Mouse (Mus musculus) intestine, embryonic 14.5 days (tissue): Measurements from ENCODE around the gene Spryd7. TPM values are rescaled to one million over a fixed set of nuclear protein-coding genes. Genes with fewer than 3 reads are reported as not detected.
"Not testable (repeated sequence)": the region's sequence is repeated elsewhere in the genome, so short reads cannot be mapped to it uniquely, and the experiment has no call there.

Experiments
- ATAC-seq: fragments of 200-750 bp; cut with Nextera tagmentation; replicated peaks from 2 replicates; pipeline ENCODE4 v1.8.0; 2017; ENCODE audit warnings: low read depth, moderate number of reproducible peaks, moderate TSS enrichment, moderate library complexity; ENCODE audit not compliant: low FRiP score, low TSS enrichment
- DNase-seq: peaks from one replicate; pipeline ENCODE4 v3.0.0-alpha.2; 2018; ENCODE audit warnings: low spot score
- H3K27ac ChIP-seq: fragments of 300-500 bp; sonication (generic); 2 replicates; pipeline ENCODE4 v1.5.1; 2014; ENCODE audit warnings: low read depth, mild to moderate bottlenecking, control low read depth
- H3K27me3 ChIP-seq: fragments of 300-500 bp; sonication (generic); replicated peaks from 2 replicates; pipeline ENCODE4 v1.6.1; 2014; ENCODE audit warnings: low read length, control low read depth; ENCODE audit not compliant: control insufficient read depth, insufficient read depth
- H3K36me3 ChIP-seq: fragments of 300-500 bp; sonication (generic); 2 replicates; pipeline ENCODE4 v1.6.1; 2014; ENCODE audit warnings: low read length, control low read depth; ENCODE audit not compliant: control insufficient read depth, insufficient read depth
- H3K4me1 ChIP-seq: fragments of 300-500 bp; sonication (generic); replicated peaks from 2 replicates; pipeline ENCODE4 v1.6.1; 2014; ENCODE audit warnings: low read length, control low read depth, mixed read lengths; ENCODE audit not compliant: control insufficient read depth, insufficient read depth
- H3K4me2 ChIP-seq: fragments of 300-500 bp; sonication (generic); 2 replicates; pipeline ENCODE4 v1.6.1; 2014; ENCODE audit warnings: low read length
- H3K4me3 ChIP-seq: fragments of 300-500 bp; sonication (generic); 2 replicates; pipeline ENCODE4 v1.5.1; 2014; ENCODE audit warnings: low read depth, low read length, control low read depth, mixed read lengths
- H3K9ac ChIP-seq: fragments of 300-500 bp; sonication (generic); 2 replicates; pipeline ENCODE4 v1.6.1; 2014; ENCODE audit warnings: mild to moderate bottlenecking, low read length
- H3K9me3 ChIP-seq: fragments of 300-500 bp; sonication (generic); 2 replicates; pipeline ENCODE4 v1.6.1; 2016; ENCODE audit warnings: low read length, control low read depth; ENCODE audit not compliant: control insufficient read depth
- WGBS: fragments of 180-500 bp; shearing (Covaris S2); extraction: QIAGEN DNeasy Blood & Tissue Kit; methylation state at CpG from one replicate; pipeline ENCODE4 v1.1.7; 2014; 5-methylcytosine and 5-hydroxymethylcytosine counted together
- polyA plus RNA-seq: library from polyadenylated mRNA; unstranded; fragments of >200 nt; fragmentation: Nextera tagmentation; extraction: Ambion mirVana; gene quantifications from 2 replicates; pipeline ENCODE4 v1.2.1, GENCODE M21; 2014

Spryd7 gene
- polyA plus RNA-seq, 1 experiment from 2014 or later = 19.6 TPM

GRCm38 (mm10) chr14:61559856-61560255 is 3.2 kb upstream of the Spryd7 start:
- Histone ChIP-seq H3K4me1 (no peaks in the 10 kb centered on the region; the same call in 1 of the 2 replicates), H3K9me3 (no peaks in the 10 kb centered on the region), H3K4me3 (no peak overlapping the region), H3K4me2 (no peak overlapping the region), H3K9ac (no peak overlapping the region), H3K27ac (no peak overlapping the region), H3K27me3 (no peaks in the 10 kb centered on the region), H3K36me3 (no peaks in the 10 kb centered on the region)
- ATAC-seq (no peak), DNase-seq (no peak)
- WGBS = 67% methylated on average over 3 of the region's 3 CpGs

- no peaks in the 10 kb centered on the region for H3K27me3 ChIP-seq
- H3K4me2 ChIP-seq = no peak overlapping the region
- H3K4me3 ChIP-seq = no peak overlapping the region
- ATAC-seq = no peak
- no peaks in the 10 kb centered on the region for H3K36me3 ChIP-seq
- no peaks in the 10 kb centered on the region for H3K9me3 ChIP-seq
- H3K27ac ChIP-seq = no peak overlapping the region
- no peak overlapping the region for H3K9ac ChIP-seq
- DNase-seq = no peak
- WGBS = 90% methylated on average over 6 of the region's 6 CpGs
- no peaks in the 10 kb centered on the region; the same call in 1 of the 2 replicates for H3K4me1 ChIP-seq
These were observed 2.2 kb upstream of the Spryd7 start for GRCm38 (mm10) chr14:61558901-61559300.

GRCm38 (mm10) chr14:61555931-61556288 is 776 bp downstream of the Spryd7 start:
- ATAC-seq (no peak), DNase-seq (no peak)
- H3K9me3 ChIP-seq = no peaks in the 10 kb centered on the region
- peak overlapping the region; percentile 84; the same call in 1 of the 2 replicates for H3K27ac ChIP-seq
- no peaks in the 10 kb centered on the region; the same call in 1 of the 2 replicates for H3K4me1 ChIP-seq
- H3K4me3 ChIP-seq = peak overlapping the region; percentile 76
- H3K27me3 ChIP-seq = no peaks in the 10 kb centered on the region
- peak overlapping the region; percentile 79 for H3K4me2 ChIP-seq
- H3K9ac ChIP-seq = peak overlapping the region; percentile 46
- WGBS = 7% methylated on average over 6 of the region's 6 CpGs
- H3K36me3 ChIP-seq = no peaks in the 10 kb centered on the region

GRCm38 (mm10) chr14:61548614-61549013 is 8.1 kb downstream of the Spryd7 start:
- Histone ChIP-seq H3K36me3 (peaks cover 19% of the 10 kb centered on the region), H3K4me2 (no peak overlapping the region), H3K9me3 (no peaks in the 10 kb centered on the region), H3K27me3 (no peaks in the 10 kb centered on the region), H3K27ac (no peak overlapping the region), H3K4me3 (no peak overlapping the region), H3K9ac (no peak overlapping the region), H3K4me1 (no peaks in the 10 kb centered on the region)
- WGBS = 85% methylated on average over 1 of the region's 1 CpGs
- no peak for ATAC-seq
- DNase-seq = no peak

- not testable (repeated sequence) for H3K9ac ChIP-seq, H3K4me2 ChIP-seq, H3K4me3 ChIP-seq, H3K4me1 ChIP-seq, H3K27me3 ChIP-seq, H3K9me3 ChIP-seq, ATAC-seq, H3K27ac ChIP-seq, DNase-seq
- WGBS = 95% methylated on average over 9 of the region's 11 CpGs
- peaks cover 15% of the 10 kb centered on the region for H3K36me3 ChIP-seq
These were observed 18.9 kb downstream of the Spryd7 start for GRCm38 (mm10) chr14:61537772-61538171.

GRCm38 (mm10) chr14:61536631-61537264 is 19.9 kb downstream of the Spryd7 start:
- ATAC-seq = no peak
- DNase-seq = no peak

GRCm38 (mm10) chr14:61535811-61536210 is 20.9 kb downstream of the Spryd7 start:
- Histone ChIP-seq H3K36me3 (peaks cover 15% of the 10 kb centered on the region), H3K27ac (no peak overlapping the region), H3K4me3 (no peak overlapping the region), H3K4me1 (no peaks in the 10 kb centered on the region), H3K4me2 (no peak overlapping the region), H3K9me3 (0 out of 2 replicates have a peak, but pooled peaks cover 2% of the 10 kb centered on the region), H3K9ac (no peak overlapping the region), H3K27me3 (no peaks in the 10 kb centered on the region)
- no peak for DNase-seq
- whole genome bisulfite sequencing = 88% methylated on average over 3 of the region's 3 CpGs
- no peak for ATAC-seq

More at GRCm38 (mm10) chr14:61536631-61537264, 19.9 kb downstream of the Spryd7 start:
- no peak overlapping the region for H3K4me2 ChIP-seq
- no peak overlapping the region for H3K9ac ChIP-seq
- no peak overlapping the region for H3K4me3 ChIP-seq
- 0 out of 2 replicates have a peak, but pooled peaks cover 2% of the 10 kb centered on the region for H3K9me3 ChIP-seq
- 84% methylated on average over 5 of the region's 5 CpGs for WGBS
- H3K27me3 ChIP-seq = no peaks in the 10 kb centered on the region
- H3K4me1 ChIP-seq = no peaks in the 10 kb centered on the region
- H3K36me3 ChIP-seq = peaks cover 15% of the 10 kb centered on the region
- H3K27ac ChIP-seq = no peak overlapping the region

- DNase-seq = no peak
- Histone ChIP-seq H3K4me3 (no peak overlapping the region), H3K36me3 (peaks cover 15% of the 10 kb centered on the region), H3K9me3 (0 out of 2 replicates have a peak, but pooled peaks cover 2% of the 10 kb centered on the region), H3K27me3 (no peaks in the 10 kb centered on the region), H3K9ac (no peak overlapping the region), H3K4me2 (no peak overlapping the region), H3K27ac (no peak overlapping the region), H3K4me1 (no peaks in the 10 kb centered on the region)
- ATAC-seq = no peak
These were observed 25.7 kb downstream of the Spryd7 start for GRCm38 (mm10) chr14:61530966-61531365.

GRCm38 (mm10) chr14:61530396-61530795 is 26.3 kb downstream of the Spryd7 start:
- WGBS = 72% methylated on average over 2 of the region's 2 CpGs
- no peaks in the 10 kb centered on the region for H3K27me3 ChIP-seq
- H3K4me3 ChIP-seq = no peak overlapping the region
- no peak overlapping the region for H3K4me2 ChIP-seq
- DNase-seq (no peak), ATAC-seq (no peak)
- no peaks in the 10 kb centered on the region for H3K9me3 ChIP-seq
- H3K4me1 ChIP-seq = no peaks in the 10 kb centered on the region
- H3K36me3 ChIP-seq = peaks cover 10% of the 10 kb centered on the region
- H3K27ac ChIP-seq = no peak overlapping the region
- no peak overlapping the region for H3K9ac ChIP-seq
